8 mouse cellular contexts compared by ENCODE assay signal in genomic region chr14:61360131-61360980, GRCm38 (mm10). TPM values are rescaled to one million over a fixed set of nuclear protein-coding genes. Genes with fewer than 3 reads are reported as not detected.
DNase-seq lines count a peak whose midpoint lies in the region; ATAC-seq and TF ChIP-seq lines count a peak whose summit lies in the region.

Gene Ebpl, minus strand, starts transcription at chr14:61360439.

- peak; percentile 97 for ATAC-seq in lung, postnatal 0 days

- no peak for TF ChIP-seq EP300 in MEL (IDR thresholded peaks at IDR 0.05; ENCODE audit: low read depth in 1 of 2, low read length in 2 of 2)
- TF ChIP-seq EP300 in lung, postnatal 0 days (IDR thresholded peaks at IDR 0.05) = no peak

- peaks cover 0 to 13% of the 10 kb centered on the region in 2 experiments; a peak in 2 of 4 replicates for H3K36me3 ChIP-seq in MEL (ENCODE audit: control insufficient read depth in 1 of 2, insufficient read depth in 2 of 2, low read length in 2 of 2)
- H3K36me3 ChIP-seq in hindbrain, embryonic 10.5 days = 0 out of 2 replicates have a peak, but pooled peaks cover 12% of the 10 kb centered on the region
- no peaks in the 10 kb centered on the region for H3K36me3 ChIP-seq in lung, postnatal 0 days (ENCODE audit: insufficient read depth, low read length)

- peak within 1 kb of the TSS; percentile 68 for H3K4me2 ChIP-seq in lung, postnatal 0 days (replicated peaks; ENCODE audit: low read depth, low read length)

- H3K9ac ChIP-seq in MEL (ENCODE audit: control insufficient read depth, low read depth, low read length, poor library complexity, severe bottlenecking) = peak within 1 kb of the TSS; percentile 73
- peak within 1 kb of the TSS; percentile 58 for H3K9ac ChIP-seq in lung, postnatal 0 days (replicated peaks; ENCODE audit: low read depth)

- peak; percentile 29 to 82; a peak in 2 of 4 replicates for TF ChIP-seq POLR2A in MEL (IDR thresholded peaks at IDR 0.05; ENCODE audit: control insufficient read depth in 1 of 2, insufficient read depth in 1 of 2, low read depth in 1 of 2, low read length in 2 of 2, poor library complexity in 1 of 2)
- peak; percentile 75 for TF ChIP-seq POLR2A in cerebellum, adult 2 months (IDR thresholded peaks at IDR 0.05; ENCODE audit: borderline replicate concordance, insufficient read depth, low read length)

- no peaks in the 10 kb centered on the region for H3K9me3 ChIP-seq in MEL (replicated peaks; ENCODE audit: insufficient read depth, low read length)
- H3K9me3 ChIP-seq in hindbrain, embryonic 10.5 days = no peaks in the 10 kb centered on the region
- no peaks in the 10 kb centered on the region for H3K9me3 ChIP-seq in lung, postnatal 0 days (ENCODE audit: low read length)

- H3K27me3 ChIP-seq in MEL (ENCODE audit: control insufficient read depth in 1 of 2, insufficient read depth in 2 of 2, low read length in 2 of 2) = no peaks in the 10 kb centered on the region
- no peaks in the 10 kb centered on the region for H3K27me3 ChIP-seq in cerebellum, adult 2 months (ENCODE audit: control insufficient read depth, insufficient read depth, low read length)
- no peaks in the 10 kb centered on the region for H3K27me3 ChIP-seq in hindbrain, embryonic 10.5 days (ENCODE audit: insufficient read depth, poor library complexity, severe bottlenecking)
- no peaks in the 10 kb centered on the region for H3K27me3 ChIP-seq in lung, postnatal 0 days (replicated peaks; ENCODE audit: insufficient read depth, low read length)

- H3K4me3 ChIP-seq in MEL (ENCODE audit: control insufficient read depth in 1 of 2, insufficient read depth in 1 of 2, low read depth in 2 of 2, low read length in 2 of 2) = peak within 1 kb of the TSS; percentile 63 to 84
- H3K4me3 ChIP-seq in cerebellum, adult 2 months (replicated peaks; ENCODE audit: insufficient read depth, low read depth, low read length) = peak within 1 kb of the TSS; percentile 56
- H3K4me3 ChIP-seq in hindbrain, embryonic 10.5 days = peak within 1 kb of the TSS; percentile 72
- peak within 1 kb of the TSS; percentile 55 for H3K4me3 ChIP-seq in lung, postnatal 0 days (ENCODE audit: low read depth, low read length)

- whole genome bisulfite sequencing in cerebellum, adult 2 months = under 1% methylated on average over 40 of the region's 40 CpGs
- WGBS in hindbrain, embryonic 10.5 days = under 1% methylated on average over 40 of the region's 40 CpGs
- WGBS in lung, postnatal 0 days = 1% methylated on average over 40 of the region's 40 CpGs

- no peak for TF ChIP-seq CTCF in MEL (IDR thresholded peaks at IDR 0.05 in 2 of 3, conservative IDR thresholded peaks at IDR 0.05 in 1 of 3; ENCODE audit: control insufficient read depth in 1 of 3, insufficient read depth in 1 of 3, low read depth in 2 of 3, low read length in 3 of 3, poor library complexity in 1 of 3, severe bottlenecking in 1 of 3)
- TF ChIP-seq CTCF in cerebellum, adult 2 months (IDR thresholded peaks at IDR 0.05; ENCODE audit: borderline replicate concordance, insufficient read depth, low read depth, low read length) = no peak
- peak; percentile 35 for TF ChIP-seq CTCF in lung, postnatal 0 days (IDR thresholded peaks at IDR 0.05)

- peak; percentile 93 for DNase-seq in MEL (ENCODE audit: low read depth, low spot score)
- DNase-seq in cerebellum, adult 2 months = peak; percentile 91
- peak; percentile 78 for DNase-seq in forelimb bud, embryonic 11.5 days (ENCODE audit: low read depth, low spot score)
- DNase-seq in hindbrain, embryonic 10.5 days (ENCODE audit: low spot score) = peak; percentile 90
- DNase-seq in layer of hippocampus, adult 9-11 months = peak; percentile 95
- DNase-seq in lung, postnatal 0 days (ENCODE audit: low spot score) = peak; percentile 91
- peak; percentile 85 for DNase-seq in ovary, postnatal 14 days (ENCODE audit: low spot score)
- peak; percentile 90 for DNase-seq in thymus, postnatal 14 days

- no peaks in the 10 kb centered on the region; the same call in 1 of the 2 replicates for H3K79me2 ChIP-seq in MEL (ENCODE audit: control insufficient read depth, insufficient read depth, low read length, poor library complexity)

- peak within 1 kb of the TSS; percentile 66 for H3K27ac ChIP-seq in MEL (ENCODE audit: control insufficient read depth, low read depth, low read length)
- H3K27ac ChIP-seq in cerebellum, adult 2 months (ENCODE audit: insufficient read depth, low read length) = peak within 1 kb of the TSS; percentile 11; the same call in 1 of the 2 replicates
- H3K27ac ChIP-seq in hindbrain, embryonic 10.5 days = peak within 1 kb of the TSS; percentile 92
- peak within 1 kb of the TSS; percentile 38; the same call in 1 of the 2 replicates for H3K27ac ChIP-seq in lung, postnatal 0 days (ENCODE audit: low read length)

- no peak for TF ChIP-seq RAD21 in MEL (IDR thresholded peaks at IDR 0.05; ENCODE audit: low read depth, low read length)

- H3K4me1 ChIP-seq in MEL (ENCODE audit: control insufficient read depth in 1 of 2, insufficient read depth in 2 of 2, low read length in 2 of 2) = peaks cover 2 to 10% of the 10 kb centered on the region in 2 experiments; a peak in 2 of 4 replicates
- H3K4me1 ChIP-seq in cerebellum, adult 2 months (ENCODE audit: control insufficient read depth, insufficient read depth, low read length) = peaks cover 2% of the 10 kb centered on the region; the same call in 1 of the 2 replicates
- H3K4me1 ChIP-seq in hindbrain, embryonic 10.5 days (replicated peaks) = peaks cover 10% of the 10 kb centered on the region
- H3K4me1 ChIP-seq in lung, postnatal 0 days (ENCODE audit: insufficient read depth, low read depth, low read length) = no peaks in the 10 kb centered on the region; the same call in 1 of the 2 replicates

TF ChIP-seq in MEL, 35 proteins besides CTCF, POLR2A, EP300 and RAD21:
- no peak for TF ChIP-seq RCOR1 (IDR thresholded peaks at IDR 0.05; ENCODE audit: low read depth, low read length)
- peak; percentile 20; the same call in 1 of the 2 replicates for TF ChIP-seq TBP (IDR thresholded peaks at IDR 0.05; ENCODE audit: low read depth, low read length)
- TF ChIP-seq ETS1 (IDR thresholded peaks at IDR 0.05; ENCODE audit: low read depth, low read length) = no peak
- TF ChIP-seq MXI1 (IDR thresholded peaks at IDR 0.05; ENCODE audit: low read depth, low read length) = peak; percentile 71
- peak; percentile 68; the same call in 1 of the 2 replicates for TF ChIP-seq CHD1 (IDR thresholded peaks at IDR 0.05; ENCODE audit: low read depth, low read length)
- TF ChIP-seq MYC (IDR thresholded peaks at IDR 0.05; ENCODE audit: low read depth, low read length) = no peak
- no peak for TF ChIP-seq KAT2A (conservative IDR thresholded peaks at IDR 0.05; ENCODE audit: low read depth, low read length)
- TF ChIP-seq USF2 (IDR thresholded peaks at IDR 0.05; ENCODE audit: borderline replicate concordance in 1 of 2, insufficient read depth in 1 of 2, low read depth in 1 of 2, low read length in 2 of 2) = no peak
- peak; percentile 78 for TF ChIP-seq NELFE (IDR thresholded peaks at IDR 0.05; ENCODE audit: low read depth, low read length)
- peak; percentile 76; the same call in 1 of the 2 replicates for TF ChIP-seq ZMIZ1 (IDR thresholded peaks at IDR 0.05; ENCODE audit: low read depth, low read length)
- TF ChIP-seq ZC3H11A (IDR thresholded peaks at IDR 0.05; ENCODE audit: low read depth, low read length) = no peak
- peak; percentile 95; the same call in 1 of the 2 replicates for TF ChIP-seq UBTF (IDR thresholded peaks at IDR 0.05; ENCODE audit: borderline replicate concordance, insufficient read depth, low read depth, low read length)
- no peak for TF ChIP-seq E2F4 (IDR thresholded peaks at IDR 0.05; ENCODE audit: borderline replicate concordance, low read depth, low read length)
- TF ChIP-seq JUND (IDR thresholded peaks at IDR 0.05; ENCODE audit: low read depth, low read length) = no peak
- TF ChIP-seq MAZ (IDR thresholded peaks at IDR 0.05; ENCODE audit: low read depth, low read length) = peak; percentile 75; the same call in 1 of the 2 replicates
- peak; percentile 30; the same call in 1 of the 2 replicates for TF ChIP-seq TCF12 (IDR thresholded peaks at IDR 0.05; ENCODE audit: low read depth, low read length)
- no peak for TF ChIP-seq GABPA (IDR thresholded peaks at IDR 0.05; ENCODE audit: low read depth, low read length)
- no peak for TF ChIP-seq ZKSCAN1 (IDR thresholded peaks at IDR 0.05; ENCODE audit: low read depth, low read length)
- no peak for TF ChIP-seq POLR2AphosphoS5 (IDR thresholded peaks at IDR 0.05; ENCODE audit: borderline replicate concordance, low read depth, low read length)
- peak; percentile 72 for TF ChIP-seq NRF1 (IDR thresholded peaks at IDR 0.05; ENCODE audit: insufficient read depth, low read depth, low read length, poor library complexity, severe bottlenecking)
- TF ChIP-seq ZNF384 (IDR thresholded peaks at IDR 0.05; ENCODE audit: low read depth, low read length) = no peak
- no peak for TF ChIP-seq MAFK (IDR thresholded peaks at IDR 0.05; ENCODE audit: borderline replicate concordance, low read depth, low read length)
- peak; percentile 90 for TF ChIP-seq POLR2AphosphoS2 (IDR thresholded peaks at IDR 0.05; ENCODE audit: low read length)
- TF ChIP-seq BHLHE40 (IDR thresholded peaks at IDR 0.05; ENCODE audit: borderline replicate concordance, low read depth, low read length) = no peak
- no peak for TF ChIP-seq SMC3 (IDR thresholded peaks at IDR 0.05; ENCODE audit: low read depth, low read length)
- peak; percentile 57 for TF ChIP-seq HCFC1 (IDR thresholded peaks at IDR 0.05; ENCODE audit: low read depth, low read length)
- no peak for TF ChIP-seq MYB (IDR thresholded peaks at IDR 0.05; ENCODE audit: low read depth, low read length)
- peak; percentile 44; the same call in 1 of the 2 replicates for TF ChIP-seq SIN3A (IDR thresholded peaks at IDR 0.05; ENCODE audit: low read length)

RNA-seq across cellular contexts. Expression of gene Ebpl, which starts in this region (rescaled TPM):
- total RNA-seq in MEL (2012; rRNA removed) = 1.0 and 1.2 TPM in 2 replicates
- polyA plus RNA-seq in MEL (2012; ENCODE audit: insufficient read depth in 1 of 2, insufficient read length in 2 of 2, low read depth in 1 of 2, low replicate concordance in 2 of 2, missing spikeins in 1 of 2) = 10 to 100 TPM in 1 of 2 experiments, 1 to 10 TPM in 1; 3.4 to 14.3 TPM
- polyA plus RNA-seq in cerebellum, adult 2 months (2012; rRNA removed) = 5.1 and 5.5 TPM in 2 replicates
- 10.4 and 11.3 TPM in 2 replicates for polyA plus RNA-seq in hindbrain, embryonic 10.5 days (2016; fragmentation: Nextera tagmentation; extraction: Ambion mirVana)
- 2.9 and 3.6 TPM in 2 replicates for polyA plus RNA-seq in lung, postnatal 0 days (2015; fragmentation: Nextera tagmentation; extraction: Ambion mirVana)

Comparison
In these comparisons a context has a peak if more than half of its experiments do, and no peak if none do; other contexts are left out.
1. Peak in every context shown above with its lines: DNase-seq, ATAC-seq, H3K4me3 ChIP-seq and H3K27ac ChIP-seq.
2. H3K27ac ChIP-seq: peak in every context shown above with its lines; median percentile 92 in hindbrain, embryonic 10.5 days; 66 in MEL; 38 in lung, postnatal 0 days; 11 in cerebellum, adult 2 months.